Mouse (Mus musculus) embryo, embryonic 11 days (tissue): Measurements from ENCODE around the gene Tasp1.
"Not testable (repeated sequence)": the region's sequence is repeated elsewhere in the genome, so short reads cannot be mapped to it uniquely, and the experiment has no call there.

Source experiments
- DNase-seq: peaks from one replicate; pipeline ENCODE4 v3.0.0-alpha.2; 2015

Tasp1 gene

DNA sequence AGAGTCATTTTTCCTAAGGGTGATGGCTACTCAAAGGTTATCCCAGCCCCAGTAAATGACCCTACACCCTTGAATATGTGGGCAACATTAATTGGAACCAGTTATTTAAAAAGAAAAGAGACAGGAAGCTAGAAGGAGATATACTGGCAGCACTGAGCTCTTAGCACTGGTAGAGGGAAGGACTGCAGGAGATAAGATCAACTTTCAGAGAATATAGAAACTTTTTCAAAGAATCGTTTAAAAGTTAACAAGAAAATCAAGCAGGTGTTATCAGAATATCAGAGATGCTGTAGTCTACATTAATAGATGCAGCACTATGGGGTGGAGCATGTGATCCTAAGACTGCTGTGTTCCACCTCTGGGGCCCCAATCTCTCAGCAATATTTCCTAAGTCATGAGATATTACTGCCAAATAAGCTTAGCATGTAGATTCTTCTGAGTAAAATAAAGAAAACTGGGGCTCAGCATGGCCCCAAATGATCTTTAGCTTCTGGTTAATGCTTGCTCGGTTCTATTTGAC is 14.9 kb downstream of the Tasp1 start:
- no peak for DNase-seq

- DNase-seq: no peak
These were observed 24.0 kb downstream of the Tasp1 start for GRCm38 (mm10) chr2:140042522-140043131.

DNA sequence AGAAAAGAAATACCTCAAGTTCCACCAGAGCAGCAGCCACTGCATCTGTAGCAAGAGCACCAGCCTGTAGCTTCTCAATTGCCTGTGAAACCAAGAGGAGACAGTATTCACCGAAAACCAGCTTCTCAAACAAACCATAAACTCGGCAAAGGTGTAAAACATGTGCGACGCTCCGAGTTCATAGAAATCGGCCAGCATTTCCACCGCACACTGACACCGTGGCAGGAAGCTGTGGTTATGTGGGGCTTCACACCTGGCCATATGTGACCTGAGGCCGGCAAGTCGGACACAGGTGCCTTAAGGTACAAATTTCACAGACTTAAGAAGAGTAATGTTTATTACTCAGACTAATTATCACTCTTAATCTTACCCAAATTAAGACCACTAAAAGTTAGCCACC is 24.5 kb downstream of the Tasp1 start:
- no peak for DNase-seq

- DNase-seq: no peak
These were observed 29.1 kb downstream of the Tasp1 start for GRCm38 (mm10) chr2:140037459-140037858.

DNA sequence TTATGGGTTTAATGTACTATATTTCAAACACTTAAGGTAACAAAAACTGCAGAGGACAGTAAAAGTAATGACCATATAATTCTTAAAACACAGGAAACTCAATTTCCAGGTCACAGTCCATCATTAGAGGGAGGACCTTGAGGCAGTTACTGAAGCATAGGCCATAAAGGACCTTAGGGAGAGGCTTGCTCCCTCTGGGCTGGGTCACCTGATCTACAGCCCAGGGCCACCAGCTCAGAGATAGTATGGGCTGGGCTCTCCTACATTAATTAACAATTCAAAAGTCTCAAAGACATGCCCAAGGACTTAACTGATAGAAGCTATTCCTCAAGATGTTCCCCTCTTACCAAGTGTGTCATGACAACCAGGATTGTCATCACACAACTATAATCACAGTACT is 29.8 kb downstream of the Tasp1 start:
- no peak for DNase-seq

DNA sequence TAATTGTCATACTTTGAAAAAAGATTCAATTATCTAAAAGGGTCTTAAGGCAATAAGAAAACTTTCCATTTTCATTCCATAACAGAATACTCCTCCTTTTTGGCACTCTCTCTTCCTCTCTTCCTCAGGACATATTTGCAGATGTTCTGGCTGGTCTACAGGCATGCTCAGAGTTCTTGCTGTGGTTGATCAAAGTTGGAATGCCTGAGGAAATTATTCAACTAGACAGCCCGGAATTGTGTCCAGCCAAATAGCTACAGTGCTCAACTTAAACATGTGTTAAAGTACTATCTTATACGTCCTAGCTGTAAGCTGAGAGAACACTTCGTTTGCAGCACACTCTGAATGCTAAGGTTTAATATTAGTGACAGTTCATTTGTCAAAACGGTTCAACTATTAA is 41.7 kb downstream of the Tasp1 start:
- DNase-seq: peak; percentile 2

DNA sequence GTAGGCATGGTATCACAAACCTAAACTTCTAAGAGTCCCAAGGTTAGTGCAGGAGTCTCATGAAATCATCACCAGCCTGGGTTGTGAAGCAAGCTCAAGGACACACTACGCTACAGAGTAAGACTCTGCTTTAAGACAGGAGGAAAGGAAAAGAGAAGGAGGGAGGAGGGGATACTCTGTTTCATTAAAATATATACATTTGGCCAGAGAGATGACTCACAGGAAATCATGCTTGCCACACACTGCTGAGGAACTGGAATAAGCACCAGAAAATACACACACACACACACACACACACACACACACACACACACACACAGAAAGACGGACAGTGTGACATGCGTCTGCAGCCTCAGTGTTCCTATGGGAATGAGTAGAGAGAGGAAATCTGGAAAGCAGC is 59.2 kb downstream of the Tasp1 start:
- DNase-seq: no peak

DNA sequence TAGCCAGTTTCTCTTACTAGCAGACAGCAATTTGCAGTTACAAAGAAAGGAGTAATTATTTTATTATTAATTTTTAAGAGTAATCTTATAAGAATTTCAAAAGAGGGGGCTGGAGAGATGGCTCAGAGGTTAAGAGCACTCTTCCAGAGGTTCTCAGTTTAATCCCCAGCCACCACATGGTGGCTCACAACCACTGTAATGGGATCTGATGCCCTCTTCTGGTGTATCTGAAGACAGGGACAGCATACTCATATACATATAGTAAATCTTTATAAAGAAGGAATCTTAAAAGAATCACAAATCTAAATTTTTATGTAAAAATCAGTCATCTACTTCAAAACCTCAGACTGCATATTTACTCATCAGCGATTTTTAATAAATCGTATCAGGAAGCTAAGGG is 68.4 kb downstream of the Tasp1 start:
- DNase-seq: no peak

GRCm38 (mm10) chr2:139989907-139990306 is 76.7 kb downstream of the Tasp1 start:
- not testable (repeated sequence) for DNase-seq

- DNase-seq: no peak
These were observed 99.2 kb downstream of the Tasp1 start for GRCm38 (mm10) chr2:139967451-139967850.

GRCm38 (mm10) chr2:139966288-139966687 is 100.3 kb downstream of the Tasp1 start:
- DNase-seq: peak; percentile 59

GRCm38 (mm10) chr2:139948843-139949242 is 117.8 kb downstream of the Tasp1 start:
- no peak for DNase-seq

- DNase-seq: no peak
These were observed 129.0 kb downstream of the Tasp1 start for GRCm38 (mm10) chr2:139937581-139937980.

- peak; percentile 82 for DNase-seq
These were observed 132.0 kb downstream of the Tasp1 start for GRCm38 (mm10) chr2:139934577-139934976.

- no peak for DNase-seq
These were observed 132.5 kb downstream of the Tasp1 start for GRCm38 (mm10) chr2:139934033-139934572.

DNA sequence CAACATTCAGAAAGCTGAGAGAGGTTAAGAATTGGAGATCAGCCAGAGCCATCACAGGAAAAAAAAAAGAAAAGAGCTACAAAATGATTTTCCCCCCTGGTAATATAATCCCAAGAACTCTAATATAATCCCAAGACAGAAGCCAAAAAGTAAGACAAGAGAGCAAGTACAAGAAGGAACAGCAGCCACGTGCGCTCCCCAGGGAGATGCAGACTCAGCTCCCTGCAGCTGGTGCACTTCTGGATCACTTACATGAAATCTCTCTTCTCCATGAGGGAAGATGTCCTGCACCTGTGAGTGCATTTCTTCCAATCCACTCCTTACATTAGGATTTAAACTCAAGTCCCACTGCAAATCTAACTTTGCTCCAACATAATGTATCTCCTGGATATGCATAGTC is 134.4 kb downstream of the Tasp1 start:
- no peak for DNase-seq

DNA sequence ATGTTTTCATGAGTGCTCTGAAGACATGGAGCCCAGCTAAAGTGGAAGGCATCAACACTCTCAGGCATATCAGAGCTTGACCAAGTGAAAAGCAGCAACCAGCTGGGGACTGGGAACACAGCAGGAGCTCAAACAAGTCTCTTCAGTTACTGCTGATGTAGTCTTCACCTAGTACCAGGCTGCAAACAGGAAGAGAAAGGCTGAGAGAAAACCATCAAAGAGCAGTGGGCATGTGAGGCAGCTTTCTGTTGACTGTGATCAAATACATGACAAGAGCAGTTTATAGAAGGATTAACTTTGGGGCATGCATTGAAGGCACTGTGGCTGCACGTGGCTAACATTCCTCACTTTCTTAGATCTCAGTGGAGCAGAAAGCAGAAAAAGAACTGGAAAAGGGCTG is 141.7 kb downstream of the Tasp1 start:
- no peak for DNase-seq

- not testable (repeated sequence) for DNase-seq
These were observed 145.2 kb downstream of the Tasp1 start for GRCm38 (mm10) chr2:139921395-139921794.

DNA sequence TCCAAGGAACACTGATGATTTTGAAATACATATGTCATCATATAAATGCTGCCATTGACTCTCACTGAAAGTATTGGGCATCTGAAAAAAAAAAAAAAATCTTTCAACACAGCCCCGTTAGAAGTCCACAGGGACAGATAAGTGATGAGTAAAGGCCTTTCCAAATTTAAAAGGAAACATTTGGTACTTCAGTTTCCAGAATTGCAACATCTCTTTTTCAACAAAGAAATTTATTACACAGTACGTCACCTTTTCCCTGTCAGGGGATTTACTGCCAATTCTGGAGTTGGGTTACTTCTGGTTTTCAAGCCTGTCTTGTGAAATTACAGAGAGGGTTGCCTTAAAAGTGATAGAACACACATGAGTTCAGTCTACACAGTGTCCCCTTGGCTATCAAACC is 146.8 kb downstream of the Tasp1 start:
- DNase-seq: no peak

- no peak for DNase-seq
These were observed 160.0 kb downstream of the Tasp1 start for GRCm38 (mm10) chr2:139906441-139907157.

DNA sequence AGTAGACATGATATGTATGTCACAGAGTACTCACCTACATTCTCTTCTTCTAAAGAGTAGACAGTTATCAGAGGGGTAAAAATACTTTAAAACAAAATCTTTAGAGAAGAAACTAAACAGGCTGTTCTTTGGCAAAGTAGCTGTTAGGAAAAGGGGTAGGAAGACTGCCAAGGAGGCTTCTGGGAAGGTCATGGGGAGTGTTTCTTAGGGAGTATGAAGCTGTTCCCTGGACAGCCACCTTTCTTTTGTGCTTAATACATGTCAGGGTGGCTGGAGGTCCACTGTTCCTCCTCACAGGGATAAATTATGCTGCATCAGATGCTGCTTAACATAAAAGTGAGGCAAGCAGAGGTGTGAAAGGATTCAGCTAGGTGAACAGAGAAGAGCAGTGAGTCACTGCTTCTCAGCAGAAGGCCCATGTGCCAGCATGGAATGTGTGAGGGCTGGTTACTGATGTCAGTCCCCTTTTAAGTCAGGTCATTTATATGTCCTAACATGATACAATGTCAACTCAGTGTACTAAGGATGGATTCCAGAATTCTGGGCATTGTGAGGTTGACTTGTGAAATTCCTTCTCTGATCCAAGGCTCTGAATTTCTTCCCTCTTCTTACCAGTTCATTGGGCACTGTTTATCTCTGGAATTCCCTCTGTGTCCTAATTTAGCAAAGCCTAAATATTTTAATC is 175.1 kb downstream of the Tasp1 start:
- no peak for DNase-seq

DNA sequence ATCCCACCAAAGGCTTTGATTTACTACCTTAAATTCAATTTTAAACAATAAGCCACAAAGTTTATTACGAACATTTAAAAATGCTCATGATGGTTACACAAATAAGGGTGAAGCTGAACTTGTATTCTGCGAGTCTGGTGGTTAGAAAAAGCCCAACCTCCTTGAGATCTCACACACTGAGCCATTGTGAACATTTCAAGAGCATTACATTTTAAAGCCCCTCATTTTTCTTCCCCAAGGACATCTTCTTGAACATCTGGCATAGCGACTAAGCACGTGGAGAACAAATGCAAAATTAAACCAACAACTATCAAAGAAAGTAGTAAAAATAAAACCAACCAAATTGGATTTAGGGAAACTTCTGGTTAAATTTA is 182.4 kb downstream of the Tasp1 start:
- no peak for DNase-seq

DNA sequence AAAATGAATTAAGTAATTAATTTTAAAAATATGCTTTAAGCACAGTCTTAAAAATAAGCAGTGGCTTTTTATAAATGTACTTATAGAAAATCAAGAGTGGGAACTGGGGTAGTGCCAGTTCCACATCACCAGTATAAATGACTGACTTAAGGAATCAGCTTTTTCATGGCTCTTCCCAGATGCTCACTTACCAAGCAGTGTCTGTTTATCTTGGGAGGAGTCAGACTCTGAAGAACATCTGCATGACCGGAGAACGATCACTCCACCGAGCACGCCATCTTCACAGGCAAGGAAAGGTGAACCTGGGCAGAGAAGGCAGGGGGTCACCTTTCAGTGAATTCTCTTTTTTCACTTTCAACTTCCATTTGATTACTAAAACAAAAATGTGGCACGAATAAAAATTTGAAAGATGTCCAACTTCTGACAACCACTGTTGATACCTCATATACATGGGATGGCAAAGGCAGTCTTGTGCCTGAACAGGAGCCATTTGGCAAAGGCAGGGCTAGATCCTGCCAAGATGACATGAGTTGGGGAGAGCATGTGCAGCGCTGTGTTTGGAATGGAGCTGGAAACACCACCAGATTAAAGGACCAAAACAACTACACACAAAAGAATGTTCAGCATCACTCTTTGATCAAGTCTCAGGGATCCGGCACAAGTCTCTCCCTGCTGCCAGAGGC is 182.9 kb downstream of the Tasp1 start:
- no peak for DNase-seq
